ENCODE assay signal across 8 mouse cellular contexts in the genomic region with DNA sequence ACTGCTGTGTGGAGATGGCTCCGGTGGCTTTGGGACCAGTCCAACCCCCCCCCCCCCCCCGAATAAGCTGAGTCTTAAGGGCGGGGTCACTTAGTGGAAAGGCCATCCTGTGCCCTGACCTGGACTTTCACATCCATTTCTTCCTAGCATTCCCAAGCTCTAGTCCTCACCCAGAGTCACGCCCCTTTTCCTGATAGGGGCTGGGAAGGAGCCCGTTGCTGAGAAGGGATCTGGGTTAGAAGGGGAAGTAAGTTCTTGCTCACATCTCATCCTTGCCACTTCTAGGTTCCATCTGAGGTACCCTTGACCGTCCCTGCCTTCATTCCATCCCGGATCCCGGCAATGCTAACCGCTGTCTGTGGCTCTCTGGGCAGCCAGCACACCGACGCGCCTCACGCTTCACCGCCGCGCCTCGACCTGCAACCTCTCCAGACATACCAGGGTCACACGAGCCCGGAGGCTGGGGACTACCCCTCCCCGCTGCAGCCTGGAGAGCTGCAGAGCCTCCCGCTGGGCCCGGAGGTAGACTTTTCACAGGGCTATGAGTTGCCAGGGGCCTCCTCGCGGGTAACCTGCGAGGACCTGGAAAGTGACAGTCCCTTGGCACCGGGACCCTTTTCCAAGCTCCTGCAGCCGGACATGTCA. TPM values are rescaled to one million over a fixed set of nuclear protein-coding genes. Genes with fewer than 3 reads are reported as not detected.
A peak's percentile ranks its signal among the peaks of the same experiment; 100 is the strongest.
DNase-seq lines count a peak whose midpoint lies in the region; ATAC-seq and TF ChIP-seq lines count a peak whose summit lies in the region.
"Had no signal": no experiment of that assay in that cellular context is flagged by ENCODE, and none has a peak within 500 bp of the region (broad histone marks: within the 10 kb centered on the region; RNA-seq: fewer than 3 reads in every experiment).

No protein-coding gene starts in this region.

- ATAC-seq in megakaryocyte, adult 5-6 weeks (ENCODE audit: poor library complexity, severe bottlenecking): no peak
- ATAC-seq in forebrain, embryonic 11.5 days (replicated peaks; ENCODE audit: low FRiP score): no peak
- ATAC-seq in limb, embryonic 14.5 days (ENCODE audit: low FRiP score, low read depth): no peak
- ATAC-seq in stomach, embryonic 16.5 days (ENCODE audit: insufficient read depth, low FRiP score): no peak

- H3K36me3 ChIP-seq in megakaryocyte, embryonic 14.5 days (replicated peaks; ENCODE audit: low read length): no peaks in the 10 kb centered on the region
- no peaks in the 10 kb centered on the region for H3K36me3 ChIP-seq in forebrain, embryonic 11.5 days (ENCODE audit: control insufficient read depth, insufficient read depth, low read length)
- no peaks in the 10 kb centered on the region for H3K36me3 ChIP-seq in limb, embryonic 14.5 days (ENCODE audit: control insufficient read depth, insufficient read depth, low read length)
- no peaks in the 10 kb centered on the region for H3K36me3 ChIP-seq in stomach, embryonic 16.5 days (ENCODE audit: control insufficient read depth, insufficient read depth, low read length)

- no peak overlapping the region for H3K9ac ChIP-seq in forebrain, embryonic 11.5 days (ENCODE audit: low read length)
- no peak overlapping the region for H3K9ac ChIP-seq in limb, embryonic 14.5 days (ENCODE audit: low read depth, low read length, severe bottlenecking)
- peak overlapping the region; percentile 81 for H3K9ac ChIP-seq in stomach, embryonic 16.5 days (ENCODE audit: low read length)

- under 1% methylated on average over 26 of the region's 27 CpGs for WGBS in forebrain, embryonic 11.5 days
- 3% methylated on average over 26 of the region's 27 CpGs for WGBS in limb, embryonic 14.5 days
- WGBS in stomach, embryonic 16.5 days: 2% methylated on average over 27 of the region's 27 CpGs

- H3K4me2 ChIP-seq in forebrain, embryonic 11.5 days (ENCODE audit: low read depth, low read length, severe bottlenecking): peak overlapping the region; percentile 80; the same call in 1 of the 2 replicates
- peak overlapping the region; percentile 76 for H3K4me2 ChIP-seq in limb, embryonic 14.5 days (replicated peaks; ENCODE audit: low read depth, low read length, severe bottlenecking)
- peak overlapping the region; percentile 95 for H3K4me2 ChIP-seq in stomach, embryonic 16.5 days (ENCODE audit: low read depth, low read length)

- H3K27me3 ChIP-seq in megakaryocyte, embryonic 14.5 days (replicated peaks): peaks cover 85% of the 10 kb centered on the region
- H3K27me3 ChIP-seq in forebrain, embryonic 11.5 days (ENCODE audit: control insufficient read depth, insufficient read depth, low read length): peaks cover 82% of the 10 kb centered on the region
- H3K27me3 ChIP-seq in limb, embryonic 14.5 days (ENCODE audit: control insufficient read depth, insufficient read depth, low read length): peaks cover 72% of the 10 kb centered on the region
- peaks cover 50% of the 10 kb centered on the region for H3K27me3 ChIP-seq in stomach, embryonic 16.5 days (ENCODE audit: control insufficient read depth, insufficient read depth, low read length)

- H3K9me3 ChIP-seq in megakaryocyte, embryonic 14.5 days: no peaks in the 10 kb centered on the region
- H3K9me3 ChIP-seq in forebrain, embryonic 11.5 days (ENCODE audit: control insufficient read depth, low read length): no peaks in the 10 kb centered on the region
- no peaks in the 10 kb centered on the region for H3K9me3 ChIP-seq in limb, embryonic 14.5 days (ENCODE audit: control insufficient read depth, low read length)
- H3K9me3 ChIP-seq in stomach, embryonic 16.5 days (replicated peaks; ENCODE audit: control insufficient read depth, low read length): no peaks in the 10 kb centered on the region

- no peak for DNase-seq in forebrain, embryonic 11.5 days (ENCODE audit: low spot score)
- DNase-seq in limb, embryonic 14.5 days (ENCODE audit: low spot score): no peak
- DNase-seq in layer of hippocampus, postnatal 36 days: no peak
- no peak for DNase-seq in gastrocnemius, postnatal 25 days

- no peak overlapping the region for H3K27ac ChIP-seq in forebrain, embryonic 11.5 days (ENCODE audit: low read depth, low read length)
- H3K27ac ChIP-seq in limb, embryonic 14.5 days (replicated peaks; ENCODE audit: low read depth, low read length): no peak overlapping the region
- no peak overlapping the region for H3K27ac ChIP-seq in stomach, embryonic 16.5 days (ENCODE audit: low read length)

- H3K4me1 ChIP-seq in megakaryocyte, embryonic 14.5 days: peaks cover 61% of the 10 kb centered on the region
- peaks cover 19% of the 10 kb centered on the region for H3K4me1 ChIP-seq in forebrain, embryonic 11.5 days (replicated peaks; ENCODE audit: control insufficient read depth, insufficient read depth, low read length)
- H3K4me1 ChIP-seq in limb, embryonic 14.5 days (ENCODE audit: control insufficient read depth, insufficient read depth, low read length): peaks cover 15% of the 10 kb centered on the region
- peaks cover 22% of the 10 kb centered on the region for H3K4me1 ChIP-seq in stomach, embryonic 16.5 days (ENCODE audit: control insufficient read depth, insufficient read depth, low read length)

- H3K4me3 ChIP-seq in megakaryocyte, embryonic 14.5 days (replicated peaks): peak overlapping the region; percentile 95
- peak overlapping the region; percentile 40; the same call in 1 of the 2 replicates for H3K4me3 ChIP-seq in forebrain, embryonic 11.5 days (ENCODE audit: low read depth, low read length)
- peak overlapping the region; percentile 46 for H3K4me3 ChIP-seq in limb, embryonic 14.5 days (replicated peaks; ENCODE audit: low read length)
- H3K4me3 ChIP-seq in stomach, embryonic 16.5 days (replicated peaks; ENCODE audit: low read length): peak overlapping the region; percentile 62

- no peak for TF ChIP-seq POLR2A in limb, embryonic 14.5 days (IDR thresholded peaks at IDR 0.05; ENCODE audit: borderline replicate concordance, extremely low read depth, insufficient read depth, insufficient read length)

RNA-seq across cellular contexts. Expression of gene Sp6, which starts 8.0 kb away (rescaled TPM):
- 0.77 and 1.4 TPM in 2 replicates for polyA plus RNA-seq in megakaryocyte, embryonic 14.5 days (2012; ENCODE audit: insufficient read depth, low replicate concordance)
- 0.13 TPM in 1 of 2 replicates, not detected in the other for total RNA-seq in megakaryocyte, adult 5-6 weeks (2015)
- total RNA-seq in megakaryocyte, adult 5-6 weeks (2017): not detected in 2 replicates
- polyA plus RNA-seq in forebrain, embryonic 11.5 days (2014; fragmentation: Nextera tagmentation; extraction: Ambion mirVana): 0.17 TPM in 1 of 2 replicates, not detected in the other
- polyA plus RNA-seq in limb, embryonic 14.5 days (2012; rRNA removed): 4.8 and 5.6 TPM in 2 replicates
- 3.9 and 4.5 TPM in 2 replicates for polyA plus RNA-seq in limb, embryonic 14.5 days (2014; fragmentation: Nextera tagmentation; extraction: Ambion mirVana)
- 6.1 and 9.7 TPM in 2 replicates for polyA plus RNA-seq in stomach, embryonic 16.5 days (2015; fragmentation: Nextera tagmentation; extraction: Ambion mirVana)
- total RNA-seq in layer of hippocampus, postnatal 36 days (2021): 1 to 10 TPM in 1 of 2 experiments, under 1 TPM in 1; 0.78 to 1.2 TPM
- total RNA-seq in gastrocnemius, postnatal 25 days (2021): under 1 TPM in 1 of 2 experiments, not detected in 1; 0.10 TPM
- total RNA-seq: neutrophil, adult 5-6 weeks had no signal

RNA-seq across cellular contexts. Expression of gene Scrn2, which starts 8.5 kb away (rescaled TPM):
- 4.5 and 11.2 TPM in 2 replicates for polyA plus RNA-seq in megakaryocyte, embryonic 14.5 days (2012; ENCODE audit: insufficient read depth, low replicate concordance)
- total RNA-seq in megakaryocyte, adult 5-6 weeks (2015): 0.48 and 1.4 TPM in 2 replicates
- total RNA-seq in megakaryocyte, adult 5-6 weeks (2017): 5.1 and 5.4 TPM in 2 replicates
- 31.2 and 31.6 TPM in 2 replicates for polyA plus RNA-seq in forebrain, embryonic 11.5 days (2014; fragmentation: Nextera tagmentation; extraction: Ambion mirVana)
- 23.3 and 29.0 TPM in 2 replicates for polyA plus RNA-seq in limb, embryonic 14.5 days (2012; rRNA removed)
- 20.3 and 21.4 TPM in 2 replicates for polyA plus RNA-seq in limb, embryonic 14.5 days (2014; fragmentation: Nextera tagmentation; extraction: Ambion mirVana)
- 20.3 and 20.7 TPM in 2 replicates for polyA plus RNA-seq in stomach, embryonic 16.5 days (2015; fragmentation: Nextera tagmentation; extraction: Ambion mirVana)
- total RNA-seq in layer of hippocampus, postnatal 36 days (2021): 1 to 10 TPM; 4.5 to 4.9 TPM
- 1 to 10 TPM; 9.3 to 9.4 TPM for total RNA-seq in gastrocnemius, postnatal 25 days (2021)

RNA-seq across cellular contexts. Expression of gene Lrrc46, which starts 20.0 kb away (rescaled TPM):
- not detected in 2 replicates for polyA plus RNA-seq in megakaryocyte, embryonic 14.5 days (2012; ENCODE audit: insufficient read depth, low replicate concordance)
- total RNA-seq in megakaryocyte, adult 5-6 weeks (2015): 0.55 and 0.80 TPM in 2 replicates
- total RNA-seq in megakaryocyte, adult 5-6 weeks (2017): not detected in 2 replicates
- polyA plus RNA-seq in forebrain, embryonic 11.5 days (2014; fragmentation: Nextera tagmentation; extraction: Ambion mirVana): 3.8 and 4.2 TPM in 2 replicates
- 0.63 and 0.95 TPM in 2 replicates for polyA plus RNA-seq in limb, embryonic 14.5 days (2012; rRNA removed)
- 0.69 and 0.91 TPM in 2 replicates for polyA plus RNA-seq in limb, embryonic 14.5 days (2014; fragmentation: Nextera tagmentation; extraction: Ambion mirVana)
- polyA plus RNA-seq in stomach, embryonic 16.5 days (2015; fragmentation: Nextera tagmentation; extraction: Ambion mirVana): 0.34 and 0.62 TPM in 2 replicates
- total RNA-seq in layer of hippocampus, postnatal 36 days (2021): under 1 TPM; 0.76 to 0.85 TPM
- total RNA-seq in gastrocnemius, postnatal 25 days (2021): under 1 TPM in 1 of 2 experiments, not detected in 1; 0.27 TPM

RNA-seq across cellular contexts. Expression of gene Mrpl10, which starts 20.1 kb away (rescaled TPM):
- polyA plus RNA-seq in megakaryocyte, embryonic 14.5 days (2012; ENCODE audit: insufficient read depth, low replicate concordance): 22.3 and 22.7 TPM in 2 replicates
- 28.4 and 28.6 TPM in 2 replicates for total RNA-seq in megakaryocyte, adult 5-6 weeks (2015)
- total RNA-seq in megakaryocyte, adult 5-6 weeks (2017): 18.6 and 19.7 TPM in 2 replicates
- polyA plus RNA-seq in forebrain, embryonic 11.5 days (2014; fragmentation: Nextera tagmentation; extraction: Ambion mirVana): 76.4 and 76.6 TPM in 2 replicates
- polyA plus RNA-seq in limb, embryonic 14.5 days (2012; rRNA removed): 84.5 and 92.2 TPM in 2 replicates
- polyA plus RNA-seq in limb, embryonic 14.5 days (2014; fragmentation: Nextera tagmentation; extraction: Ambion mirVana): 77.3 and 82.3 TPM in 2 replicates
- polyA plus RNA-seq in stomach, embryonic 16.5 days (2015; fragmentation: Nextera tagmentation; extraction: Ambion mirVana): 76.7 and 78.9 TPM in 2 replicates
- 10 to 100 TPM; 74.8 to 75.4 TPM for total RNA-seq in layer of hippocampus, postnatal 36 days (2021)
- total RNA-seq in gastrocnemius, postnatal 25 days (2021): 10 to 100 TPM; 37.6 to 43.0 TPM

RNA-seq across cellular contexts. Expression of gene Osbpl7, which starts 29.2 kb away (rescaled TPM):
- polyA plus RNA-seq in megakaryocyte, embryonic 14.5 days (2012; ENCODE audit: insufficient read depth, low replicate concordance): 9.7 and 13.2 TPM in 2 replicates
- 5.3 and 6.5 TPM in 2 replicates for total RNA-seq in megakaryocyte, adult 5-6 weeks (2015)
- total RNA-seq in megakaryocyte, adult 5-6 weeks (2017): 7.1 and 7.5 TPM in 2 replicates
- polyA plus RNA-seq in forebrain, embryonic 11.5 days (2014; fragmentation: Nextera tagmentation; extraction: Ambion mirVana): 6.7 and 7.7 TPM in 2 replicates
- 12.7 and 15.9 TPM in 2 replicates for polyA plus RNA-seq in limb, embryonic 14.5 days (2012; rRNA removed)
- 6.9 and 7.0 TPM in 2 replicates for polyA plus RNA-seq in limb, embryonic 14.5 days (2014; fragmentation: Nextera tagmentation; extraction: Ambion mirVana)
- polyA plus RNA-seq in stomach, embryonic 16.5 days (2015; fragmentation: Nextera tagmentation; extraction: Ambion mirVana): 10.5 and 11.8 TPM in 2 replicates
- 10 to 100 TPM; 16.0 to 16.9 TPM for total RNA-seq in layer of hippocampus, postnatal 36 days (2021)
- total RNA-seq in gastrocnemius, postnatal 25 days (2021): 1 to 10 TPM; 2.5 to 3.2 TPM

Comparison
In these comparisons a context has a peak if more than half of its experiments do, and no peak if none do; other contexts are left out.
1. H3K4me3 ChIP-seq: peak in every context shown above with its lines; median percentile 95 in megakaryocyte, embryonic 14.5 days; 62 in stomach, embryonic 16.5 days; 46 in limb, embryonic 14.5 days; 40 in forebrain, embryonic 11.5 days.